Mouse (Mus musculus): Measurements from ENCODE around the gene Atp5c1. TPM values are rescaled to one million over a fixed set of nuclear protein-coding genes. Genes with fewer than 3 reads are reported as not detected.

The Atp5c1 gene
- polyA plus RNA-seq, 1 experiment from 2014 or later: 614 TPM

GRCm38 (mm10) chr2:10076675-10077074 lies 3.6 kb downstream of the Atp5c1 start:
- H3K27me3 ChIP-seq (replicated peaks; ENCODE audit: control insufficient read depth, insufficient read depth, low read length): no peaks in the 10 kb centered on the region

GRCm38 (mm10) chr2:10074470-10074869 lies 5.8 kb downstream of the Atp5c1 start:
- WGBS: 80% methylated on average over 7 of the region's 7 CpGs
- H3K9ac ChIP-seq (ENCODE audit: low read depth, low read length): no peak overlapping the region

More at GRCm38 (mm10) chr2:10076675-10077074, 3.6 kb downstream of the Atp5c1 start:
- no peaks in the 10 kb centered on the region for H3K9me3 ChIP-seq (ENCODE audit: control insufficient read depth, low read length)
- H3K4me1 ChIP-seq (ENCODE audit: control insufficient read depth, insufficient read depth, low read length): peaks cover 27% of the 10 kb centered on the region
- DNase-seq (ENCODE audit: low spot score): no peak
- H3K27ac ChIP-seq (replicated peaks; ENCODE audit: low read depth, low read length): no peak overlapping the region
- WGBS: 88% methylated on average over 8 of the region's 8 CpGs
- H3K4me2 ChIP-seq (ENCODE audit: low read depth, low read length): no peak overlapping the region
- H3K9ac ChIP-seq (ENCODE audit: low read depth, low read length): no peak overlapping the region
- ATAC-seq (ENCODE audit: low read depth): no peak
- H3K36me3 ChIP-seq (ENCODE audit: control insufficient read depth, insufficient read depth, low read length): peaks cover 18% of the 10 kb centered on the region; the same call in 1 of the 2 replicates
- no peak overlapping the region for H3K4me3 ChIP-seq (ENCODE audit: low read depth, low read length)

GRCm38 (mm10) chr2:10071751-10072150 lies 8.6 kb downstream of the Atp5c1 start:
- ATAC-seq (ENCODE audit: low read depth) (no peak), DNase-seq (ENCODE audit: low spot score) (no peak)
- Histone ChIP-seq H3K4me1 (ENCODE audit: control insufficient read depth, insufficient read depth, low read length) (no peaks in the 10 kb centered on the region), H3K9ac (ENCODE audit: low read depth, low read length) (no peak overlapping the region), H3K36me3 (ENCODE audit: control insufficient read depth, insufficient read depth, low read length) (peaks cover 42% of the 10 kb centered on the region), H3K4me2 (ENCODE audit: low read depth, low read length) (no peak overlapping the region), H3K9me3 (ENCODE audit: control insufficient read depth, low read length) (no peaks in the 10 kb centered on the region), H3K4me3 (ENCODE audit: low read depth, low read length) (no peak overlapping the region), H3K27ac (replicated peaks; ENCODE audit: low read depth, low read length) (no peak overlapping the region), H3K27me3 (replicated peaks; ENCODE audit: control insufficient read depth, insufficient read depth, low read length) (no peaks in the 10 kb centered on the region)
- whole genome bisulfite sequencing: 85% methylated on average over 7 of the region's 7 CpGs

More at GRCm38 (mm10) chr2:10074470-10074869, 5.8 kb downstream of the Atp5c1 start:
- Histone ChIP-seq H3K27me3 (replicated peaks; ENCODE audit: control insufficient read depth, insufficient read depth, low read length) (no peaks in the 10 kb centered on the region), H3K36me3 (ENCODE audit: control insufficient read depth, insufficient read depth, low read length) (peaks cover 24% of the 10 kb centered on the region; the same call in 1 of the 2 replicates), H3K27ac (replicated peaks; ENCODE audit: low read depth, low read length) (no peak overlapping the region), H3K9me3 (ENCODE audit: control insufficient read depth, low read length) (no peaks in the 10 kb centered on the region), H3K4me1 (ENCODE audit: control insufficient read depth, insufficient read depth, low read length) (peaks cover 21% of the 10 kb centered on the region), H3K4me3 (ENCODE audit: low read depth, low read length) (no peak overlapping the region), H3K4me2 (ENCODE audit: low read depth, low read length) (no peak overlapping the region)
- DNase-seq (ENCODE audit: low spot score) (no peak), ATAC-seq (ENCODE audit: low read depth) (no peak)

DNA sequence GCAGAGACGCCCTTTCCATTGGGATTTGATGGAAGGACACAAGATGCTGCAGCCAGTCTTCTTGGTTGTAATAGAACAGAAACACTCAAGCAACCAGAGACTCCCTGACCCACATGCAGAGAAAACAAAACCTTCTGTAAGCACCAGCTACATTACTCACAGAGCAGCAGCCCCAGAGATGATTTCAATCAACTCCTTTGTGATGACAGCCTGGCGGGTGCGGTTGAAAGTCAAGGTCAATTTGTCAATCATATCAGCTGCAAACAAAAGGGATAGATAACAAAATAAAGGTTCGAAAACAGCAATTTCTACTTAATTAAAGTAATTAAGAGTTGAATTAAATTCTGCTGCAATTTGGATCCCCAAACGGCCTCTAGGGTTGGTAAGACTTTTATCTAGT lies 21.5 kb downstream of the Atp5c1 start:
- no peak overlapping the region for H3K27ac ChIP-seq (replicated peaks; ENCODE audit: low read depth, low read length)
- H3K4me2 ChIP-seq (ENCODE audit: low read depth, low read length): no peak overlapping the region
- H3K27me3 ChIP-seq (replicated peaks; ENCODE audit: control insufficient read depth, insufficient read depth, low read length): no peaks in the 10 kb centered on the region
- DNase-seq (ENCODE audit: low spot score): no peak
- H3K4me3 ChIP-seq (ENCODE audit: low read depth, low read length): no peak overlapping the region
- no peaks in the 10 kb centered on the region for H3K9me3 ChIP-seq (ENCODE audit: control insufficient read depth, low read length)
- WGBS: 82% methylated on average over 5 of the region's 5 CpGs
- H3K36me3 ChIP-seq (ENCODE audit: control insufficient read depth, insufficient read depth, low read length): peaks cover 88% of the 10 kb centered on the region
- H3K9ac ChIP-seq (ENCODE audit: low read depth, low read length): no peak overlapping the region
- H3K4me1 ChIP-seq (ENCODE audit: control insufficient read depth, insufficient read depth, low read length): no peaks in the 10 kb centered on the region
- ATAC-seq (ENCODE audit: low read depth): no peak

GRCm38 (mm10) chr2:10051996-10052395 lies 28.3 kb downstream of the Atp5c1 start:
- H3K9ac ChIP-seq (ENCODE audit: low read depth, low read length): no peak overlapping the region
- H3K27me3 ChIP-seq (replicated peaks; ENCODE audit: control insufficient read depth, insufficient read depth, low read length): no peaks in the 10 kb centered on the region
- H3K36me3 ChIP-seq (ENCODE audit: control insufficient read depth, insufficient read depth, low read length): peaks cover 30% of the 10 kb centered on the region
- DNase-seq (ENCODE audit: low spot score) (no peak), ATAC-seq (ENCODE audit: low read depth) (no peak)
- H3K4me2 ChIP-seq (ENCODE audit: low read depth, low read length): no peak overlapping the region
- WGBS: 93% methylated on average over 1 of the region's 1 CpGs
- H3K4me1 ChIP-seq (ENCODE audit: control insufficient read depth, insufficient read depth, low read length): 0 out of 2 replicates have a peak, but pooled peaks cover 9% of the 10 kb centered on the region
- no peak overlapping the region for H3K4me3 ChIP-seq (ENCODE audit: low read depth, low read length)
- H3K27ac ChIP-seq (replicated peaks; ENCODE audit: low read depth, low read length): no peak overlapping the region
- H3K9me3 ChIP-seq (ENCODE audit: control insufficient read depth, low read length): no peaks in the 10 kb centered on the region

DNA sequence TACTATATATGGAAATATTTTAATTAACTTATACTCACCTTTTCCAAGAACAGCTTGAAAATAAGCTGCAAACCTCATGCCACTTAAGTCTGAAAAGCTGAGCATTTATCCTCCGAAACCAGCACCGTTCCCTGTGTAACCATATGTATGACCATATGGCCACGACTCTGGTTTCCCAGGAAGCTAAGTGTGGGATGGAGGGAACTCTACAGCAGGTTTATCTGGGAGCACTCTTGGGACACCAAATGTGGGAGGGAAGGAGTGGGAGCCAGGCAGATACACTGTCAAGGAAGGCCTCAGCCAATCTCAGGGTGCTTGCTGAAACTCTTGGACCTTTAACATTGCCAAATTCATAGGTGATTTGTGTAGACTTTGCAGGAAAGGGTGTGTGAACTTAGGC lies 29.4 kb downstream of the Atp5c1 start:
- Histone ChIP-seq H3K9me3 (ENCODE audit: control insufficient read depth, low read length) (no peaks in the 10 kb centered on the region), H3K36me3 (ENCODE audit: control insufficient read depth, insufficient read depth, low read length) (peaks cover 21% of the 10 kb centered on the region), H3K4me2 (ENCODE audit: low read depth, low read length) (no peak overlapping the region), H3K4me1 (ENCODE audit: control insufficient read depth, insufficient read depth, low read length) (0 out of 2 replicates have a peak, but pooled peaks cover 9% of the 10 kb centered on the region), H3K27me3 (replicated peaks; ENCODE audit: control insufficient read depth, insufficient read depth, low read length) (no peaks in the 10 kb centered on the region), H3K27ac (replicated peaks; ENCODE audit: low read depth, low read length) (no peak overlapping the region), H3K4me3 (ENCODE audit: low read depth, low read length) (no peak overlapping the region), H3K9ac (ENCODE audit: low read depth, low read length) (no peak overlapping the region)
- ATAC-seq (ENCODE audit: low read depth) (no peak), DNase-seq (ENCODE audit: low spot score) (no peak)
- 90% methylated on average over 3 of the region's 3 CpGs for WGBS

DNA sequence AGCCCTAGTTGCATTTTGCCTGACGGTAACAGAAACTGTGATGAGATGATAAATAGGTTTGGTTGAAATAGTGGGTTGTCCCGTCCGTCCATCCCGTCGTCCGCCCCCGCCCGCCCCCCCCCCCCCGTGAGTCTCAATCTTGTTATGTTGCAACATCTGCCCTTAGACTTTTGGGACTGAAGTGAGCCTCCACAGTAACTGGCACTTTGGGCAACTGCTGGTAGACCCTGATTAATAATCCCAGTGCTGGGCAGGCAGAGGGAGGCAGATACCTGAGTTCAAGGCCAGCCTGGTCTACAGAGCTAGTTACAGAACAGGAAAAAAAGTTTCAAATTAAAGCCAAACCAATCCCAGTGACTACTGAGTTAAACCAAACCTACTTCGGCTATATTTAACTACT lies 30.9 kb downstream of the Atp5c1 start:
- Histone ChIP-seq H3K4me3 (ENCODE audit: low read depth, low read length) (peak overlapping the region; percentile 83), H3K4me2 (ENCODE audit: low read depth, low read length) (peak overlapping the region; percentile 65), H3K4me1 (ENCODE audit: control insufficient read depth, insufficient read depth, low read length) (0 out of 2 replicates have a peak, but pooled peaks cover 9% of the 10 kb centered on the region), H3K27ac (replicated peaks; ENCODE audit: low read depth, low read length) (no peak overlapping the region), H3K9me3 (ENCODE audit: control insufficient read depth, low read length) (no peaks in the 10 kb centered on the region), H3K9ac (ENCODE audit: low read depth, low read length) (peak overlapping the region; percentile 47; the same call in 1 of the 2 replicates), H3K36me3 (ENCODE audit: control insufficient read depth, insufficient read depth, low read length) (peaks cover 7% of the 10 kb centered on the region), H3K27me3 (replicated peaks; ENCODE audit: control insufficient read depth, insufficient read depth, low read length) (no peaks in the 10 kb centered on the region)
- DNase-seq (ENCODE audit: low spot score): no peak
- no peak for ATAC-seq (ENCODE audit: low read depth)
- WGBS: 19% methylated on average over 10 of the region's 10 CpGs

- Histone ChIP-seq H3K4me3 (ENCODE audit: low read depth, low read length) (peak within 1 kb of the TSS; percentile 83), H3K27ac (replicated peaks; ENCODE audit: low read depth, low read length) (peak within 1 kb of the TSS; percentile 22; the same call in 1 of the 2 replicates), H3K4me2 (ENCODE audit: low read depth, low read length) (peak within 1 kb of the TSS; percentile 75), H3K4me1 (ENCODE audit: control insufficient read depth, insufficient read depth, low read length) (0 out of 2 replicates have a peak, but pooled peaks cover 9% of the 10 kb centered on the region), H3K36me3 (ENCODE audit: control insufficient read depth, insufficient read depth, low read length) (no peaks in the 10 kb centered on the region), H3K9ac (ENCODE audit: low read depth, low read length) (peak within 1 kb of the TSS; percentile 80), H3K27me3 (replicated peaks; ENCODE audit: control insufficient read depth, insufficient read depth, low read length) (no peaks in the 10 kb centered on the region), H3K9me3 (ENCODE audit: control insufficient read depth, low read length) (no peaks in the 10 kb centered on the region)
- under 1% methylated on average over 27 of the region's 36 CpGs for WGBS
- DNase-seq (ENCODE audit: low spot score) (peak; percentile 97), ATAC-seq (ENCODE audit: low read depth) (peak; percentile 97)
Measured at GRCm38 (mm10) chr2:10048461-10048860, 31.8 kb downstream of the Atp5c1 start, which contains the start of gene Taf3. Gene Taf3 (minus strand): TSS chr2:10048596.
